Mouse (Mus musculus) frontal cortex, postnatal 14 days (tissue): ENCODE results near the gene Cd83.

Experiments used
- DNase-seq, 2 experiments: peaks; one replicate each; pipeline ENCODE4 v3.0.0; 2022; ENCODE audit warnings: low spot score in 2 of 2

Cd83 gene

DNA sequence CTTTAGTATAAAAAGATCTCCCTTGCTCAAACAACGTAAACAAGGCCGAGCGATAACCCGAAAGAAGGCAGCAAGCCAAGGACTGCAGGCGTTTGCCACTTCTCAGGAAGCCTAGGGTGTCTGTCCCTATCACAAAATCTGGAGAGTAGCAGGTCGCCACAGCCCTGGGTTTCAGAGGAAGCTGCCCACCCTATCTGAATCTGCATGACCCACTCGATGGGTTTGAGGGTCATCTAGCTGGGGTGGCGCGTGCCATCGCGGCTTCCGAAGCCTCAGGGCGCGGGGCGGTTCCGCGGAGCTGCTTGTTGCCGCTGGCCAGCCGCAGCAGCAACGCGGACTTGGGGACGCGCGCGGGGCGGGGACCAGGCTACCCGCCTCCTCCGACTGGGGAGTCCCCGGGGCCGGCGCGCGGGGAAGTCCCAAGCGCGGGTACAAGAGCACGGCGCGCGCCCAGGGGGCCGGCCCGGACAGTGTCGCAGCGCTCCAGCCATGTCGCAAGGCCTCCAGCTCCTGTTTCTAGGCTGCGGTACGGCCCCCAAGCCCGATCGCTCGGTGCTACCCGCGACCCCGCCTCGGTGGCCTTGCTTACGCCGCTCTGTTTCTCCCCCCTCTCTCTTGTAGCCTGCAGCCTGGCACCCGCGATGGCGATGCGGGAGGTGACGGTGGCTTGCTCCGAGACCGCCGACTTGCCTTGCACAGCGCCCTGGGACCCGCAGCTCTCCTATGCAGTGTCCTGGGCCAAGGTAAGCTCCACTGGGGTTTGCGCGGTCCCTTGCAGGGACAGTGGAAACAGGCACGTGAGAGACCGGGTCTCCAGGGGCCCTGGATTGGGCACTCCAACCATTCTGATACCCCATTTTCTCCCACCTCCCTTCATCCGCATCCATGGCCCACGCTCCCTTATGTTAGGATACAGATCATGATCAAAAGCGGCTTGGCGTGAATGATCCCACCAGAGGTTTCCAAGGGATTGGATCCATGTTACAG lies at the start of gene Cd83:
Gene Cd83 (plus strand): TSS at position 51 of the 987 bp plus-strand sequence.
- peak in 1 of 2 experiments; percentile 37 for DNase-seq

GRCm38 (mm10) chr13:43739598-43740275 lies 44.8 kb upstream of the Cd83 start:
- DNase-seq = peak; percentile 67 to 80

GRCm38 (mm10) chr13:43740276-43740608 lies 44.3 kb upstream of the Cd83 start:
- no peak for DNase-seq

- DNase-seq = no peak
Measured at GRCm38 (mm10) chr13:43742677-43743076, 41.9 kb upstream of the Cd83 start.

GRCm38 (mm10) chr13:43744259-43744658 lies 40.3 kb upstream of the Cd83 start:
- DNase-seq = no peak

GRCm38 (mm10) chr13:43750301-43750700 lies 34.3 kb upstream of the Cd83 start:
- no peak for DNase-seq

DNA sequence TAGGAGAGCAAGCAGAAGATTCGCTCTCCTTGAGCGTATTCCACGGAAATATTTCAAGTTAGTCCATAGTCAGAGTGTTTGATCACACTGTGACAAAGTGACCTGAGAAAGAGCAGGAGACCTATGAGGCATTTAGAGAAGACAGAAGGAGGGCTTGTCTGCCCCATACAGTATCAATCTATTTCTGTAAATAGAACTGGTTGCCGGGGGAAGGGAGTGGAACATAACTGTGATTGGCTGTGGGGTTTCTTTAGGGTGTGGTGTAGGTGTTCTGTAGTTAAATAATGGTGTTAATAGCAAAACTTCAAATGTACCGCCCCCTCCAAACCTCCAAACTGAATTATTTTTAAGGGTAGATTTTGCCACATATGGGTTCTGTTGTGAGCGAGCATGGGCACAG lies 33.6 kb upstream of the Cd83 start:
- DNase-seq = no peak

GRCm38 (mm10) chr13:43752407-43752806 lies 32.2 kb upstream of the Cd83 start:
- DNase-seq = no peak

GRCm38 (mm10) chr13:43753652-43754051 lies 30.9 kb upstream of the Cd83 start:
- no peak for DNase-seq

DNA sequence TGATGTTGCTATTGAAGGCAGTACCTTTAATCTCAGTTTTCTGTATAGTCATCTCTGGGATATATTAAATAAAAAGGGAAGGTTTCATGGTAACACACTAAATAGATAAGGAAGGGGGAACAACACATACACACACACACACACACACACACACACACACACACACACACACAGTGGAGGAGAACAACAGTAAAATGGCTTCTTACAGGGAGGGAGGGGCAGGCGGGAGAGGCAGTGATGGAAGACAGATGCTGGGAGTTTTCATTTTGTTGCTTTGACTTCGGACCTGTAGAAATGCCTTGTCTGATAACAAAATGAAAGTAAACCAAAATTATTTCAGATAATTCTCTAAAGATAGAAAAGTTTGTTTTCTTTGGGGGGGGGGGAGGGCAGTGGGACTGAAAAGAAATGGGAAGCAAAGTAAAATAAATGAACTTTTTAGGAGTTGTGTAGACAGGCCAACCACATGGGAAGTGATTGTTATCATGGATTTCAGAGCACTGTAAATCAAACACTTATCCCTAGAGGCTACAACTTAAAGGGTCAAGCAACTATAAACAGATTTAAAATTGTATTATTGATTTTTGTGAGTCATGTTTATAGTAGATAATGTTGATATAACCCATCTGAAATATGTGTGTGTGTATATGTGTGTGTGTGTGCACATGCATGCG lies 30.0 kb upstream of the Cd83 start:
- no peak for DNase-seq

DNA sequence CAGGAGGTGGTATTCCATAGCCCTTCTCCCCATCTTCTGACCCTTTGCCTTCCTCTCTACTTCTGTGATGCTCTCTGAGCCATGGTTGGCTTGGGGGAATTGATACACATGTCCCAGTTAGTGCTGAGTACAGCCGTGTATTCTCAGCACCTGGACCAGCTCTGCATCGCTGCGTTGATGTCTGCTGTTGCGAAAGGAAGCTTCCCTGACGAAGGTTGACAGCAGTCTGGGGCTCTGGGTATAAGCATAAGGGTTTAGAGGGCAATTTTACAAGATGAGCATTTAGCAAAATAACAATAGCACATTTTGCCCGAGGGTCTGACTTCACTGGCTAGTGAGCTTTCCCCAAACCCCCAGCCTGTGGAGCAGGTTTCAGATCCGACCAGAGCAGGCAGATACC lies 29.0 kb upstream of the Cd83 start:
- no peak for DNase-seq

- DNase-seq = no peak
Measured at GRCm38 (mm10) chr13:43761156-43761855, 23.3 kb upstream of the Cd83 start.

- no peak for DNase-seq
Measured at GRCm38 (mm10) chr13:43762901-43763300, 21.7 kb upstream of the Cd83 start.

DNA sequence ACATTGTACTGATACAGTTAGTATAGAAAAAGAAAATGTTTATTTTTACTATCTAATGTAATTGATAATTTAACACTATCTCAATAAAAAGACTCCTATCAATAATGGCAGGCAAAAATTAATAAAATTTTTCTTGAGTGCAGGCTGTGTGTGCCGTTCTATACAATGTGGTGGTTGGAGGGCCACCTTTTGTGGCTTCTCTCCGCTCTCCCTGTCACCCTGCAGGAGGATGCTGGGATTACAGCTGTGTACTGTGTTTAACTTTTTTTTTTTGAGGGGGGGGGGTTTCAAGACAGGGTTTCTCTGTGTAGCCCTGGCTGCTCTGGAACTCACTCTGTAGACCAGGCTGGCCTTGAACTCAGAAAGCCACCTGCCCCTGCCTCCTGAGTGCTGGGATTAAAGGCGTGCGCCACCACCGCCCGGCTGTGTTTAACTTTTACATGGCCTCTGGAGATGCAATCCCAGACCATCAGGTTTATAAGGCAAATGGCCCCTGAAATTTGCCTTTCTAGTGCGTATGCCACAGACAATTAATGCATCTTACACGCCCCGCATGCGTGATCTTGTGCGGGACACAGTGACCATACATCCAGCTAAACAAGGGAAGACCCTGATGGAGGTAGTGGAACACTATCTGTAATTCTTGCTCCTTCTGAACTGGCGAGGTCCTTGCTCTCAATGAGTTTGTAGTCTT lies 21.1 kb upstream of the Cd83 start:
- no peak for DNase-seq

- no peak for DNase-seq
Measured at GRCm38 (mm10) chr13:43763995-43764579, 20.5 kb upstream of the Cd83 start.

DNA sequence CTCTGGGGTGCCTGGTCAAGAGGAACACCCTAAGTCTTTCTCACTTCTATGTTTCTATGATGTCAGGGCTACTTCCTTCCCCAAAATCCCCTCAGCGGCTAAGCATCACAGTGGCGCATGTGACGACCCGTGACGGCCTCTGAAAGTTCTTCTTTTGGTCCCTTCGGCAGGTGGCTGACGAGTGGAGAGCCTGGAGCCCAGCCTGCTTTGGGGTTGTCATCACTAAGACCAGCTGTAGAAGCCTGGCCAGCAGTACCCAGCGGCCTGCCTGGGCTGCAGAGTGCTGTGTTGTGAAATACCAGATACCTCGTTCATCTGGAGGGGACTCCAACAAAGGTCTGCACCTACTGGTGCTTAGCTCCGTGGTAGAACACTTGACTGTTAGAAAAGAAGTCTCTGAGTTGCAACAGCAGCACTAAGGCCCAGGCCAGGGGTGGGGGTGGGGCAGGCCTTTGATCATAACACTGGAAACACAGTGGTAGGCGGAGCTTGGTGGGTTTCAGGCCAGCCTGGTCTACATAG lies 19.2 kb upstream of the Cd83 start:
- no peak for DNase-seq

DNA sequence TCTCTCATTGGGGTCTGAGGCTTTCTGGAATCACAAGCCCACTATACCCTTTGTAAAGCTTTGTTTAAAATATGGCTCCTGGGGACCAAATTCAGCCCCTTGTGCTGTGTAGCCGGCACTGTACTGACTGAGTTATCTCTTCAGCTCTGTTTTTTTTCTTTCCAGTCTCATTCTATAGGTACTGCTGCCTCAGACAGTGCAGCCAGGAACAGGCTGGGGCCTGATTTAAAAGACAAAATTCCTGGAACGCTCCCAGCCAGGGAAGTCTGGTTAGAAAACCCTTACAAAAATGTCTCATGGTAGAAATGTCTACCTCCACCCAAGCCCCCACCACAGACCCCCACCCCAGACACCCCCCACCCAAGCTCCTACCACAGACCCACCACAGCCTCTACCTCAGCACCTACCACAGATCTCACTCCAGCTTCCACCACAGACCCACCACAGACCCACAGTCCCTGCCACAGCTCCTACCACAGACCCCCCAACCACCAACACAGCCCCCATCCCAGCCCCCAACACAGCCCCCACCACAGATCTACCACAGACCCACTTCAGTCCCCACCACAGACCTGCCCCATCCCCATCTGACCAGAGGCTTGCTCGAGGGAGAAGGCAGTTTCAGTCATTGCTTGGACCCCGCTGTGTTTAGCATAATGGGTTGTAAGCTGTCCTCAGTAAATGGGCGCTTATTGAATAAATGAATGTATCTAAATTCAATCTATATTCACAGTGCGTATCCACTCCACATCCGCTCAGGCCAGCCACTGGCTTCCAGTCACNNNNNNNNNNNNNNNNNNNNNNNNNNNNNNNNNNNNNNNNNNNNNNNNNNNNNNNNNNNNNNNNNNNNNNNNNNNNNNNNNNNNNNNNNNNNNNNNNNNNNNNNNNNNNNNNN lies 17.5 kb upstream of the Cd83 start:
- DNase-seq = no peak

DNA sequence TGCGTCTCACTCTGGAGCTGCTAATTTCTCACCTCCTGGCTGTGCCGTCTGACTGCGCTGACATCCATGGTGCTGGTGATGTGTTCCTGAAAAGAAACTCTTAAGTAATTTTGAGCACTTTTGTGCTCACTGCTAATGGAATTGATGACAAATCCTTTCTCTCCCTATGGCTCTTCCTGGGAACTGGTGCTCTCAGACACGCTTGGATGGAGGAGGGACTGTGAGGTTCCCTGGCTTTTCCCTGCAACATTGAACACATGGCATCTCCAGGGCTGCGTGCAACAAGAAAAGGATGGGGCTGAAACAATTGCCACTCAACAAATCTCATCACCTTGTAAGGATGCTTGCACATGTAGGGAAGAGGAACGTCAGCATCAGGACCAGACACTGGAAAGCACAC lies 11.6 kb upstream of the Cd83 start:
- DNase-seq = no peak

GRCm38 (mm10) chr13:43773965-43774566 lies 10.5 kb upstream of the Cd83 start:
- DNase-seq = peak; percentile 33 to 42
